Mouse (Mus musculus) heart, adult 18-20 months (tissue): ENCODE results near the gene Mcm10. TPM values are rescaled to one million over a fixed set of nuclear protein-coding genes. Genes with fewer than 3 reads are reported as not detected.

Source experiments
- DNase-seq, 2 experiments: peaks; one replicate each; pipeline ENCODE4 v3.0.0; 2021 to 2022; ENCODE audit warnings: mixed read lengths in 1 of 2
- long read RNA-seq, 2 experiments: library from polyadenylated mRNA; stranded (forward); transcript quantifications; one replicate each; pipeline ENCODE4 v2.0.0; 2021
- total RNA-seq, 2 experiments: library from RNA; stranded (reverse); gene quantifications; 2 replicates each; pipeline ENCODE4 v1.2.3; 2021

Mcm10 gene
- total RNA-seq, result under 1 TPM; 0.46 to 0.82 TPM
- long read RNA-seq, experiment 1, result 0 reads
- long read RNA-seq, experiment 2, result 0 reads

DNA sequence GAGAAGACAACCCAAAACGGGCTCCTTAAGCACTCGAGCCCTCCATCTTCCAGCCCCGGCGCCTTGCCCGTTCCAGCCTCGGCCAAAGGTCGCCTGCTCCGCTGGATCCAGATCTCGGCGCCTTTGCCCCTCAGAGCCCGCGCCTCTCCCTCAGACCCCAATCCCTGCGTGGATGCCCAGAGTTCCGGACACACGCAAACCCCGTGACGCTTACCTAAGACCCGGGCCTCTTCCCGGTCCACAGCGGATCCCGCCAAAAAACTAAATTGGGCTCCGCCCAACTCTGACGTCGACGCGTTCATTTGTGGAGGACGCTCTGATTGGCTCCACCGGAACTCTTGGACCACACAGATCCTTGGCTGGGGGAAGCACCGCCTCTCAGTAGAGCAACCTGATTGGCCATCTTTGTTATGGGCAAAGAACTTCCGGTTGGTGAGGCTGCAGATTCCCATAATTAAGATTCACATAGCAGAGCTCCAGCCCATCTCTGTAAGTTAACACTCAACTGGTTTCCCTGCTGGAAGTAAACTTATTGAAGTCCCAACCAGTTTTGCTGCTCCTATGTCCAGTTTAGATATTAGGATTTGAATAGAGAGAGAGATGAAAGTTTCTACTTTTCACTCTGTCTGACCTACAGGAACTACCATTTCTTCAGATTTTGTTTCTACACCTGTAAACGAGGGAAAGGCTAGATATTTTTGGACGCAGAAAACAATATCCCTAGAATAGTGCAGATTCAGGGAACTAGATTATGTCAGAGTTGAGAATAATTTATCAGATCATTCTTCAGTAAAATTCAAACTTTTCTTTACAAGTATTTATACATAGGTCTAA is at the start of gene Mcm10:
Mcm10 (minus strand) TSS at position 301 of the 834 bp plus-strand sequence.
- peak; percentile 94 to 96 for DNase-seq

DNA sequence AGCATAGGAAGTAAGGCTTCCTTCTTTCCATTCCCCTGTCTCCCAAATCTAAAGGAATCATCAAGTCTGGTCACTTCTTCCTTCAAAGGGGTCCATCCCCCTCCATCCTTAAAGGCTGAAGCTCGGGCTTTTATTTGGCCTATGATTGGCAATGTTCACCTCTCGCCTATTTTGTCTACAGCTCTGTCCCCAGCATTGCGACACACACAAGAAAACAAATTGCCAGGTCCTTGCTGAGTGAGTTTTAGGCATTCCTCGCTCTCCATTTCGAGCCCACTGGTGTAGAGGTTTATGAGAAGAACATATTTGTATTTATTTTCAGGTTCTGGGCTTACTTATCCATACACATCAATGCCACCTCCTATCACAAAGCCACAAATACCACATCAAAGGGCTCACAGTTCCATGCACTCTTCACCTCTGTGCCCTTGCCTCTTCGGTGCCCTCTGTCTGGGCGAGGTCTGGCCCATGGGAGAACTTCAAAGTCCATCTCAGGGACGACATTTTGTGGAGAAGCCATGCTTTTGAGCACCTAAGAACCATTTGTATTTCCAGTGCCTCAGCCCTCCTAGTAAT is 48.6 kb upstream of the Mcm10 start:
- DNase-seq, result no peak

DNA sequence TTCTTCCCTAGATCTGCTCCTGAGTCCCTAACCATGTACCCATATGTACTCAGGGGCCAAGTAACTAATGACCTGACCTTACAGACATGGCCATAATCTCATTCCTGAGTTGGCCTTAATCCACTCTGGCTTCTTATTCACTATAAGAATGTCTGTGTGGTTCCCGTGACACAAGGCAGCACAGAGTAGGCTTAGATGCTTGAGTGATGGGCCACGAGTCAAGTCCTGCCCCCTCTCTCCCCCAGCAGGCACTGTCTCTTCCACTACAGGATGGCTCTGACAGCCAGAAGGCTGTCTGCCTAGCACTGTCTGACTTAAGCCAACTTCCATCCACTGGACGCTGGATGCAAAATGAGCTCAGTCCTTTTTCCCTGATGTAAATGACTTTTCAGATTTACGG is 47.4 kb upstream of the Mcm10 start:
- no peak for DNase-seq

DNA sequence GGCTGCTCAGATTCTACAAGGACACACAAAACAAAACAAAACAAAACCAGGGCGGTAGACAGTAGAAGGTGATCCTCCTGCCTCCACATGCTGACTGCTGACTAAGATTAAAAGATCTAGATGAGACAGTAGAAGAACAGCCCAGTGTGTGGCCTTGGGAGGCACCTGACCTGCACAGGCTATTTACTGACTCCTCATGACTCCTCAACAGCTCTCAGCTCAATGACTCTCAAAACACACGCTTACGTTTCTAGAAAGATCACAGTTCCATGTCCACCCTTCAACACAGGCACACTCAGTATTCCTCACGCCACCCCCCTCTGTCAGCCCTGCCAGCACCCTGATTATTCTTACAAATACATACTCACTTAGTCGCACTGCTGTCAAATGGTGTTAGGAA is 45.8 kb upstream of the Mcm10 start:
- no peak for DNase-seq

DNA sequence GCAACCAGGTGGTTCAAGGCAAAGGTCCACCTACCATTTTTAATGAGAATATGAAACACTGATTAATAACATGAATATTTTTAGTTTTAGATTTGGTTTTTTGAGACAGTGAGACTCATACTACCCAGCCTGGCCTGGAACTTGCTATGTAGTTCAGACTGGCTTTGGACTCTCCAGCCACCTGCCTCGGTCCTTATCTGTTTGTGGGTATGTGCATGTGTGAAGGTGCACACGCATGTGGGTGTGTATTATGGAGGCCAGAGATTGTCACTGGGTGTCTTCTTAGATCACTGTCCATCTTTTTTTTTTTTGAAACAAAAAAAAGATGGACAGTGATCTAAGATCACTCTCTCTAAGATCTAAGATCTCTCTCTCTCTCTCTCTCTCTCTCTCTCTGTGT is 38.0 kb upstream of the Mcm10 start:
- no peak for DNase-seq

DNA sequence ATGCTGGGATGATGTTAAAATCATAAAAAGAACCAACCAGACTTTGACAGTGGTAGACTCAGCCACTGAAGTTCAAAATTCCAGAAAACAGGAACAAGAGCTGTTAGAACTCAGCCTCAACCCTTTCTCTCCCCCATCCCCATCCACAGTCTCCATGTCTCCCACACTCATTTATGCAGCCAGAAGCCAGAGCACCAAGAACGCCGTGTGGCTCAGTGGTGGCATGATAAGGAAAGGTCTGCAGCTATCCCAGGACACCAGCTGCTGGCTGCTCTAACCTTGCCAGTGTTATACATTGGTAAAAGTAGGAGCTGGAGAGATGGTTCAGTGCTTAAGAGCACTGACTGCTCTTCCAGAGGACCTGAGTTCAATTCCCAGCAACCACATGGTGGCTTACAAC is 34.4 kb upstream of the Mcm10 start:
- no peak for DNase-seq

DNA sequence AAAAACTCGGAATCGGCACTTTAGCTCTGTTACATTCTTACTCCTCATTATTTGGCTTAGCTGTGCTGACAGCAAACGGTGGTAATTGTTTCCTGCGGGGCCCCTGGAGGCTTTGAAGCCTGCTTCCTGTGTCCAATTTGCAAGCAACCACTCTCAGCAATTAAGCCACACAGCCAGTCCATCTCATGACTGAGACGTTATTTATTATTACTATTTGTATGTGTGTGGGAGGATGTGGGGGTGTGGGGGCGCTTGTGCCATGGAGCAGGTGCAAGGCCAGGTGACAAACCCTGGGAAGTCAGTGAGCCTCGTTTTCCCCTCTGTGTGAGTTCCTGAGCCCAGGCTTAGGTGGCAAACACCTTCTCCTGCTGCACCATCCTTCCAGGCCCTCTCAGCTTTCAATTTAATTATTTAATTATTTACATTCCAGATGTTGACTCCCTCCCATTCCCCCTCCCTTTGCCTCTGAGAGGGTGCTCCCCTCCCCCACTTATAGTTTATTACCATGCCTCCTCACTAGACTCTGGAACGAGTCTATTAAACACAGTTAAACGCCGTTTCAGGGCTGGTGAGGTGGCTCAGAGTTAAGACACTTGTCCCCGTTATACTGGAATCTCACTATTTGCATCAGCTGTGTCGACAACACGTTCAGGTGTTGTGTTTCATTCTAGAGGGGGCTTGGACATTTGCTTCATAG is 32.8 kb upstream of the Mcm10 start:
- no peak for DNase-seq

DNA sequence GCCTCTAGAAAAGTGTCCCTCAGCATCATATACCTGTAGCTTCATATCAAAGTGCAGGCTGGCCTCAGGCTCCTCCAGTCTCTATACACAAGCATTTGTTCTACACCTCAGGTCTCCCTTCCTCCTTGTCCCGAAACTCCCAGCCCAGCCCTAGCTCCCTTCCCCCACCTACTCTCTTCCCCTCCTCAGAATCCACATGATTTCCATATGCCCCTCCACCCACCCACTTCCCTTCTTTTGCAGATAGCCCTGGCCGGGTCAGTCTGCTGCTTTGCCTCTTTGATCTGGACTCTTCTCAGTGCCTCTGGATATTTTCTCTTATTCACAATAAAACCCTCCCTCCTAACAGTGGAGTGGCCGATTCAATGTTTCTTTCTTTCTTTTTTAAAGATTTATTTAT is 31.7 kb upstream of the Mcm10 start:
- no peak for DNase-seq

DNA sequence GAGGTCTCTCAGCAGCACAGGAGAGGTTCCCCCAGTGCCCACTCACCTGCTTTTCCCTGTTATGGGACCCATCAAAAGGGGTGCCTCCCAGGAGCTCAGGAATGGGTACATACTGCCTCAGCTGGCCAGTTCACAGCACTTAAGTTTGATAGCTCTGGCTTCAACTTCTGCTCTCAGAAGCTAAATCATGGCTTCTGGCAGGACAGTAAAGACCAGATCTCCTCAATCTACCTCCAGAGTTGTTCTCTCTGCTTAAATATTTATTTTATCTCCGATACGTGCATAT is 30.8 kb upstream of the Mcm10 start:
- no peak for DNase-seq

DNA sequence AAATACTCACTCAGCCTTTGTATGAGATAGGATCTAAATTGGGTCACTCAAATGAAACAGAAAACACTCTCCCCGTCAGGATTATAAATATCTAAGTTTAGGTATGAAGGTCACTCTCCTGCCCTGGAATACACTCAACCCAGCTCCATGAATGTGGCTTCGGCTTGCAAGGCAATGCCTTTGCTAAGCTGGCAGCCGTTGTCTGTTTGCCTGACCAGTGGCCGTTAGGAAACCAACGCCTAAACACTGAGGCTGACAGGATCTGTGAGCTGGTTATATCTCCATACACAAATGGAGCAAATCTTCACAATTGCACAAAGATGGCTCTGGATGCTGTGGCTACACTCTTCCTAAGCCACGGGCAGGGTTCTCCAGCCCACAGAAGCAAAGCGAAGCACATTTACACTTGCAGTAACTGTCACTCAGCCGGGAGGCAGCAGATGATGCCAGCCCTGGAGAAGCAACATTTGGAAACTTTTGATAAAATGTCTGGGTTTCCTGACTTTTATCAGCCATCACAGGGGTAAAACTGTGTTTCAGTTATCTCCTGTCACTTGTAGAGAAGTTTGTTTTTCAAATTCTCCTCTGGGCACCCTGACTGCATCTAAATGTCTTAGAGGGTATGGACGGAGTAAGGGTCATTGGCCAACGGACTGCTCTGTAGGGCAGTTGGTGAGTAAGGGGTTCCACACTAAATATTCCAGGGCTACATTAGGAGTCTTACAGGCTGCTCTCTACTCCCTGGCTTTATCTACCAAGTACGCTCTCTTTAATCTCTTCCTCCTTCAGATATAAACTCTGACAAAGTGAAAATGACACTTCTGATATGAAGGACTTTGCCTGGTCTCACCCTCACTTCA is 30.3 kb upstream of the Mcm10 start:
- peak in 1 of 2 experiments; percentile 42 for DNase-seq

DNA sequence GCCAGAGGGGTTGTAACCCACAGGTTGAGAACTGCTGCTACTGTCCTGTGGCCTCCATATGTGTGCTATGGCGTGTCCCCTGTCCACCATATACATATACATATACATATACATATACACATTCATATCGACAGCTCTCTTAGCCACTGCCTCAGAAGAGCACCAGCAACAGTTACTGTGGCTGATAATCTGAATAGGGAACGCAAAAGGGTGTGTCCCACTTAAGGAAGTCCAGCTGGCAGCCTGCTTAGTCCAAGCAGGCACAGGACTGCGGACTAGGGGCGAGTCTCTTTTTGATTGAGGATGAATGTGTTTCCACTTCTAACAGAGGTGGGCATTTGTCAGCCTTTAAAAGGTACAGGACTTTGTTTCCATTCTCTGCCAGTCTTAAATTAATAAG is 29.3 kb upstream of the Mcm10 start:
- no peak for DNase-seq

DNA sequence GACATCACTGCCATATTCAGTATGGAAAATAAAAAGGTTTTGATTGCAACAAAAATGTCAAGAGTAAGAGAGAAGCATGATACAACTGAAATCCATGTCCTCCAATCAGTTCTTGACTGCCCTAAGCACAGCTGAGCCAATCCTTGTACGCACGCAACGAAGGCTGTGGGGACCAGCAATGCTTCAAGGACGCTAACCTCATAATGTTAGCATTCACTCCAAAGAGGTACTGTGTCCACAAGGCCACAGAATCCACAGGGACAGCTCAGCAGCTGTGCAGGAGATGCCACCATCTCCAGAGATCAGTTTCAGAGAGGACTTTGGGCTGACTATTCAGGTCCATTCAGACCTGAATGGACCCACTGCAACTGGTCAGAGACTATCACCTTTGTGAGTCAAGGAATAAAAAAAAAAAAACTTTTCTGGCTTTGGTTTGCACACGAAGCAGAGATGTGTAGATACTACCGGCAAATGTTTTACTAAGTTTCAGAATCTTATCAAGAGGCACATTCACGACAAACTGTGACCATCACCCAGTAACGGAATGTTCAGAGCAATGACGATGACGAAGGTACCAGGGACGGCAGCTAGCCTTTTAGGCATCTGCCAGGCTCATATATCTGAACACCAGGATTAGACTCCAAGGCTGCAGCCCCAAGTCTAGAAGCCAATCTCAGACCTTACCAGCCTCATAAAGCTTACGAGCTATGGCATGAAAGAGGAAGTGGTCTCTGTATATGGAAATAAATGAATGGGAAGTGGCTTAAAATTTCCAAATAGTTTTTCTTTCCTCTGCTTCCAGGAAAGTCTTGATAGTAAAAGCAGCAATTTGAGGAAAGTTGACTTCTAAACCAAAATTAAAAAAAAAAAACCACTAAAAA is 27.9 kb upstream of the Mcm10 start:
- DNase-seq, result no peak

DNA sequence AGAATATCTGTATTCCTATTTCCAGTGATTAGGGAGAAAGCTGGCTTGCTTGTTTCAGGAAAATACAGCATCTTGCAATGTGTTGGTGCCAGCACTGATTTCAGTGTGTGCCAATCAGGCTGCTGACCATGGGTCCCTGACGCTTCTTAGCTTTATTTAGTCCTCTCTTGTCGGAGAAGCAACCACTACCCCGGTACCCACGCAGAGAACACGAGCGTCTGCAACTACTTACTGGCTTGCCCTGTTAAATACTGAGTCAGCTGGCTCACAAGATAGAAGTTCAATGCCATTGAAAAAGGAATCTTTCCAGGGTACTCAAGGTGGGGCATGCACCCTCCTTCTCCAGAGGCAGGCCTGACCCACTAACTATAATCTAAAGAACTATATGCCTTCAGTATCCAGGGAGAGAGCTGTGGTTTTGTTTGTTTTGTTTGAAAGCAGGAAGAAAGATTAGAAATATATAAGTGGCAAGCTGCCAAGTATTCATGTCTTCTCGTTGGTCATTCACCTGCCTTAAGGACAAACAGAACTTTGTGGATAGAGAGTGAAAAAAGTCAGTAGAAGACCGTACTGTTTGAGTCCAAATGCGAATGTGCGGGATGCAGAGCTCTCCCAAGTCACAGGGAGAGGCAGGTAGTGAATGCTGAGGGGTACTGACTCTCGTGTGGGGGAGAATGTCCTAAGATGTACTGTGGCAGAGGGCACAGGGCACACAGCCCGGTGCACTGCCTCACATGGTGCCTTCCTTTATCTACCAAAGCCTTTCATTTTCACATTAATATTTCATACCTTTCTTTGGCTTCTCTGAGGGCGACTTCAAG is 27.0 kb upstream of the Mcm10 start:
- DNase-seq, result no peak

DNA sequence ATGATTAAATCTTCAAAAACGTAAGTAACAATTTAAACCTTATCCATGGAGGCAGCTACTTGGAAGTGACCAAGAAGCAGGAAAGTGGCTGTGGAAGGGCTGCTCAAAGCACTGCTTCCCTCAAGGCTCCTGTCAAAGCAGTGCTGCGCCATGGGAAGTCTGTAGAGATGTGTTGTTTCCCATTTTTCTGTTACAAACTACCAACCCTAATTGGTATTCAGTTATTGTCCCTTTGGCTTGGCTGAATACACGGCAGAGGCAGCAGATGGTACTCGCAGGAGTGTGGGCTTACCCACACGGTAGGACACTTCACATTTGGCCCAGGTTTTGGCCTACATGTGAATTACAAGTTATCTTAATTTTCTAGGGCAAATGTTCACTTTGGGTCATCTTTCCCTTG is 25.7 kb upstream of the Mcm10 start:
- no peak for DNase-seq

DNA sequence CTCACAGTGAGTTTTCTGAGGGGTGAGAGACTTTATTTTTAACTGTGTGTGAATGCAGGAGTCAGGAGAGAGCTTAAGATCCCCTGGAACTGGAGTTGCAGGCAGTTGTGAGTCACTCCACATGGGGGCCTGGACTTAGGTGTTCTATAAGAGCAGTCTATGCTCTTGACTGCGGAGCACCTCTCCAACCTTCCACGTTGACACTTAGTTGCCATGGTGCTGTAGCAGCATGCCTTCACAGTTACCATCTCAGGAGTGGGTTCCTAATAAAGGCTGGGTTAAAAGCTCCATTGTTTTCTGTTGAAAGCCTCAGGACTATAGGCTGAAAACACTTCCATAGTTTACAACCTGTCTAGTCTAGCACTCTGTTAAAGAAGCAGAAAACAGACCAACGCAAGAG is 24.8 kb upstream of the Mcm10 start:
- DNase-seq, result no peak

DNA sequence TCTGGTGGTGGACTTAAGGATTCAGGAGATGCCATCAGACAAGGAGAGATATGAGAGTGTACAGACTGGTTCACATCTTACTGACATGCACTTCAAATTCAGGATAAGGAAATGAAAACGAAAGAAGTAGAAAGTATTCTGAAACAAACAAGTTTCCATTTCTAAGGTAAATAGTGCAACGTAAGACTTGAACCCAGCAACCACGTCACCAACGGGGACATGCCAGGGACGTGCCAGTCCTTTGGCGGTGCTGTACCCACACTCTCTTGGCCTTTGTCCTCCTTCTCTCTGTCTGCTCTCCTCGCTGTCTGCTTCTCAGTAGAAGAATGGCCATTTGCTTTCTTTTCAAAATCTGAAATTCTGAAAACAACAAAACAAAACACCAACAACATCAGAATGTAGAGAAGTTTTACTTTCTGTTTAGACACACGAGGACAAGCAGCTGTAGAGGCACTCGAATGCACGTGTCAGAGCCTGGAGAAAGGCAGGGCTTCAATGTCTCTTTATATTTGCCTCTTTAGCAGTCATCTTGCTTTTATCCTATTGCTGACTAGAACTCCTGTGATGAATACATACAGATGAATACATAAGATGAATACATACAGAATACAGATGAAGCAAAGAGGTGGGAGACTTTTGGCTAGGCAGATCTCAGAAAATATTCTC is 24.0 kb upstream of the Mcm10 start:
- no peak for DNase-seq

DNA sequence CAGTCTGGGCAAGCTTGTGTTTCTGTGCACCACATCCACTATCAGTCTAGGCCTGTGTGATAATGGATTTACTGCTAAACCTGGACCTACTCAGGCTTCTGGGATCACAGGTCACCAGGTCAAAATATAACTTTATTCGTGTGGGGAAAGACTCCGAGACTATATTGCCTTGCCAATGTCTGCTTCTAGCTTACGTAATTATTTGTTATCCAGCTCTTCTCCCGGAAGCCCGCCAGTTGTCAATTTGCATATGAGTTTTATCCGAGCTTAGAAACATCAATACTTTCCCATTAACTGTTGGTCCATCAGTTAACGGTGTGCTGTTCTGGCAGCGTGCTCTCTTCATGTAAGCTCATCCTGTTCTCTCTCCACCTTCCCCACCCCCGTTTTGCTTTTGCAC is 22.6 kb upstream of the Mcm10 start:
- DNase-seq, result no peak

DNA sequence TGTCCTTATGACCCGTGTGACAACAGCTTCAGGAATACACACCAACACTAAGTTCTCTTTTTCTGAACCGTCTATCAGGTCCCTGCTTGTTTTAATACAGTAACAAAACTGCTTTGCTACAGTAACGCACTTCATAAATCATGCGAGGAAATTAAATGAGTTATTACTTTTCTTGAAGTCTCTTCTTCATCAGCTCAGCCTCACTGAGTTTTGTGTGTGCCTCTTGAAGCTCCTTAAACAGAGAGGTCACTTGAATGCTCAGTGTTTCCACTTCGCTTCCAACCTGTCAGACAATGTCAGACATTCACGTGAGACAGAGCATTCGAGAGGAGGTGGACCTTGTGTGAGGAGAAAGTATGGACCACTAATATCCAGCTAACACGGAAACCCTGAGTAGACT is 22.2 kb upstream of the Mcm10 start:
- DNase-seq, result no peak

DNA sequence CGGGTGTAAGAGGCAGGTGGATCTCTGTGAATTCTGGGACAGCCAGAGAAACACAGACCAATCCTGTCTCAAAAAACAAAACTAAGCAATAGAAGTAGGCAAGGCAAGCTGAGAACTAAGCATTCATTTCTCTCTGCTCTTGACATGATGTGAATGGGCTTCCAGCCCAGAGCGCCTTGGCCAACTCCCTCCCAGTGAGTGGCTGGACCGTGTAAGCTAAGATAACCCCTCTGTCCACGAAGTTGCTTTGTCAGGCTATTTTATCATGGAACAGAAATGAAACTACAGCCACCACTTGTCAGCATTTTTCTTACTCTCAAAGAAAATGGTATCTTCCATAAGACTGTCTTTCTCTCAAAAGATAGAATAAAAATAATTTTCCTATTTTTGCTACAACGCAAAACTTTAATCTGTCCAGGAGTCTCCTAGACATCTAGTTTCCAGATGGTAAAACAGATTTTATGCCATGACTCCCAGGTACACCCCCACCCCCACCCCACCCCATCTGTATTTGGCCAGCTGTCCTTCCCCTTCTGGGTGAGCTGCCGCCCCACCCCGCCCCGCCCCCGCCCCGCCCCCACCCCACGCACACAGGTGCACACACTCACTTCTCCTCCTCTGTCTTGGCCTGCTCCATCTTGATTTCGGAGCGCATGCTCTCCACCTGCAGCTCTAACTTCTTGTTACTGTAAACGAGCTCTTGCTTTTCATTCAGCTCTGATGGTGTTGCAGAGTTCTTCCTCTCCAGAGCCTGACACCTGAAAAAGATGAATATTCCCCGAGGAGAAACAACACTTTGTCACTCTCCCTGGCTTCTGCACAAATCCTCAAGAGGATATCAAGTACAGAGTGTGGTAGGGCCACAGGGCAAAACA is 21.2 kb upstream of the Mcm10 start:
- DNase-seq, result peak; percentile 35 to 48
